Mouse (Mus musculus) bone marrow, adult 2 months (tissue): ENCODE data around the gene Slpi. TPM values are rescaled to one million over a fixed set of nuclear protein-coding genes. Genes with fewer than 3 reads are reported as not detected.
"Not testable (repeated sequence)": the region's sequence is repeated elsewhere in the genome, so short reads cannot be mapped to it uniquely, and the experiment has no call there.

Experiments used
- H3K27ac ChIP-seq: fragments of 200-500 bp; 2 replicates; pipeline ENCODE4 v1.5.1; 2012; ENCODE audit warnings: low read depth, mild to moderate bottlenecking, control low read depth, inconsistent platforms, low read length; ENCODE audit not compliant: control insufficient read depth, poor library complexity, insufficient read depth
- H3K4me1 ChIP-seq: fragments of 200-500 bp; 2 replicates; pipeline ENCODE4 v1.6.1; 2011; ENCODE audit warnings: low read length; ENCODE audit not compliant: control insufficient read depth, insufficient read depth
- H3K4me3 ChIP-seq: fragments of 200-500 bp; replicated peaks from 2 replicates; pipeline ENCODE3; 2011; ENCODE audit warnings: mild to moderate bottlenecking, low read depth, low read length, control low read depth; ENCODE audit not compliant: control insufficient read depth
- CTCF ChIP-seq: fragments of 200-500 bp; IDR thresholded peaks from 2 replicates; pipeline ENCODE4 v1.5.1; 2011; ENCODE audit warnings: low read length, control low read depth; ENCODE audit not compliant: control insufficient read depth, insufficient read depth
- POLR2A ChIP-seq: fragments of 200-500 bp; IDR thresholded peaks from 2 replicates; pipeline ENCODE4 v1.6.1; 2011; ENCODE audit warnings: low read depth, mild to moderate bottlenecking, control low read depth, low read length, borderline replicate concordance; ENCODE audit not compliant: control insufficient read depth
- WGBS: fragments of 180-500 bp; shearing (Covaris S2); methylation state at CpG from one replicate; pipeline ENCODE4 v1.1.7; 2018; 5-methylcytosine and 5-hydroxymethylcytosine counted together
- polyA plus RNA-seq: library from polyadenylated mRNA; stranded (reverse); fragments of >200 nt; gene quantifications from 2 replicates; pipeline ENCODE4 v1.2.4, GENCODE M21; 2011; ENCODE audit warnings: low replicate concordance; ENCODE audit not compliant: missing spikeins, insufficient read depth, insufficient read length

Gene Slpi
- polyA plus RNA-seq, 1 experiment = 108 TPM

GRCm38 (mm10) chr2:164320983-164321382, 67.9 kb downstream of the Slpi start:
- TF ChIP-seq POLR2A = no peak
- no peak for TF ChIP-seq CTCF
- no peak overlapping the region for H3K27ac ChIP-seq
- H3K4me3 ChIP-seq = no peak overlapping the region
- H3K4me1 ChIP-seq = no peaks in the 10 kb centered on the region
- 76% methylated on average over 6 of the region's 6 CpGs for WGBS

GRCm38 (mm10) chr2:164316451-164316850, 72.4 kb downstream of the Slpi start, which contains the start of gene Svs6:
Svs6 (plus strand) TSS chr2:164316751.
- not testable (repeated sequence) for H3K4me3 ChIP-seq, H3K4me1 ChIP-seq, H3K27ac ChIP-seq
- WGBS = 70% methylated on average over 1 of the region's 1 CpGs

GRCm38 (mm10) chr2:164315460-164315859, 73.4 kb downstream of the Slpi start:
- H3K4me1 ChIP-seq, H3K27ac ChIP-seq, H3K4me3 ChIP-seq: not testable (repeated sequence)

GRCm38 (mm10) chr2:164312599-164312998, 76.3 kb downstream of the Slpi start:
- no peak overlapping the region for H3K4me3 ChIP-seq
- WGBS = 80% methylated on average over 5 of the region's 5 CpGs
- H3K4me1 ChIP-seq = no peaks in the 10 kb centered on the region
- no peak overlapping the region for H3K27ac ChIP-seq
- TF ChIP-seq CTCF (no peak), POLR2A (no peak)

Other genes with a start within 250 kb of the Slpi start
- gene Kcns1, start 218.0 kb downstream of the Slpi start, polyA plus RNA-seq = not detected in 2 replicates
- gene Wfdc5, start 206.4 kb downstream of the Slpi start, polyA plus RNA-seq = not detected in 2 replicates
- not detected in 2 replicates for gene Wfdc12, start 198.5 kb downstream of the Slpi start, polyA plus RNA-seq
- not detected in 2 replicates for gene Wfdc15a, start 189.0 kb downstream of the Slpi start, polyA plus RNA-seq
- gene Wfdc15b, start 167.4 kb downstream of the Slpi start, polyA plus RNA-seq = 3.2 TPM in 1 of 2 replicates, not detected in the other
- not detected in 2 replicates for gene Svs2, start 150.6 kb downstream of the Slpi start, polyA plus RNA-seq
- not detected in 2 replicates for gene Svs3b, start 132.5 kb downstream of the Slpi start, polyA plus RNA-seq
- gene Svs4, start 110.6 kb downstream of the Slpi start, polyA plus RNA-seq = not detected in 2 replicates
- not detected in 2 replicates for gene Svs3a, start 99.8 kb downstream of the Slpi start, polyA plus RNA-seq
- not detected in 2 replicates for gene Svs6, start 72.3 kb downstream of the Slpi start, polyA plus RNA-seq
- not detected in 2 replicates for gene Svs5, start 56.4 kb downstream of the Slpi start, polyA plus RNA-seq
- gene Rbpjl, start 14.0 kb upstream of the Slpi start, polyA plus RNA-seq = not detected in 2 replicates
- gene Matn4, start 16.1 kb upstream of the Slpi start, polyA plus RNA-seq = 0.86 and 1.2 TPM in 2 replicates
- gene Sdc4, start 54.8 kb upstream of the Slpi start, polyA plus RNA-seq = 12.6 and 22.1 TPM in 2 replicates
- gene Sys1, start 67.9 kb upstream of the Slpi start, polyA plus RNA-seq = 10.1 and 26.7 TPM in 2 replicates
- not detected in 2 replicates for gene Gm20458, start 71.9 kb upstream of the Slpi start, polyA plus RNA-seq
- gene Trp53tg5, start 84.6 kb upstream of the Slpi start, polyA plus RNA-seq = not detected in 2 replicates
- gene Dbndd2, start 97.0 kb upstream of the Slpi start, polyA plus RNA-seq = 7.5 and 8.1 TPM in 2 replicates
- 27.8 and 39.1 TPM in 2 replicates for gene Pigt, start 108.4 kb upstream of the Slpi start, polyA plus RNA-seq
- 2.8 TPM in 1 of 2 replicates, not detected in the other for gene Wfdc2, start 173.3 kb upstream of the Slpi start, polyA plus RNA-seq
- not detected in 2 replicates for gene Spint3, start 184.4 kb upstream of the Slpi start, polyA plus RNA-seq
- not detected in 2 replicates for gene Wfdc6a, start 196.4 kb upstream of the Slpi start, polyA plus RNA-seq
- gene Eppin, start 204.5 kb upstream of the Slpi start, polyA plus RNA-seq = not detected in 2 replicates
- not detected in 2 replicates for gene Wfdc6b, start 224.4 kb upstream of the Slpi start, polyA plus RNA-seq
- gene Wfdc8, start 224.5 kb upstream of the Slpi start, polyA plus RNA-seq = not detected in 2 replicates
- not detected in 2 replicates for gene Wfdc16, start 249.7 kb upstream of the Slpi start, polyA plus RNA-seq